Mouse (Mus musculus): ENCODE data around the gene Gp1bb.

- TF ChIP-seq CTCF (IDR thresholded peaks at IDR 0.05) = no peak
- TF ChIP-seq EP300 (IDR thresholded peaks at IDR 0.05) = no peak
Measured at GRCm38 (mm10) chr16:18582426-18583148, 39.6 kb downstream of the Gp1bb start.
